Mouse (Mus musculus) thymus, postnatal 14 days (tissue): ENCODE results near the gene Tm9sf3.
"Not testable (repeated sequence)": the region's sequence is repeated elsewhere in the genome, so short reads cannot be mapped to it uniquely, and the experiment has no call there.

Experiments
- DNase-seq: peaks from one replicate; pipeline ENCODE4 v3.0.0; 2021

Tm9sf3 gene

DNA sequence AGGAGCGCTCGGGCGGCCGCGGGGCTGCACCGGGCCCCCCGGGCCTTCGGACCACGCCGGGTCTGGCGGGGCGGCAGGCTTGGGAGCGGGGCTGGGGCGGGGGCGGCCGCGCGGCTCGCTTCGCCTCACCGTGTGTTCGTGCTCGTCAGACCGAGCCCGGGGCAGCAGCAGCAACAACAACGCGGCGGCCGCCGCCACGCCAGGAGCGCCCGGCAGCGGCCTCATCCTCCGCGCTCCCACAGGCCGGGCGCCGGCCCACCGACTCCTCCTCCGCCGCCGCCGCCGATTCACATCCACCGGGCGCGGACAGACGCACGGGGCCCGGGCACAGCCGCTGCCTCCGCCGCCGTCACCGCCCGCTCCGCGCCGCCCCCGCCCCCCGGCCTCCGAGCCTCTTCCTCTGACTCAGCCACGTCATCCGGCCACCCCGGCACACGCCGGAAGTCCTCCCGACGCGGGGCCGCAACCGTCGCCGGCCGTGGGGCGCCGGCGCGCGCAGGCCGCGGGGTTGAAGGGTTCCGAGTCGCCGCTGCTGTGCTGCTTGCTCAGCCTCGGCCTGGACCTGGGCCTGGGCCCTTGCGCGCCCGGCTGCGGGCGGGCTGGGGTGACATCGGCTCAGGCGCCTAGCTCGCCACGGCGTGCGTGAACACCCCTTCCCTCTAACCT, at the start of gene Tm9sf3:
Gene Tm9sf3 (minus strand): TSS at position 368 of the 666 bp plus-strand sequence.
- DNase-seq, result peak; percentile 91

DNA sequence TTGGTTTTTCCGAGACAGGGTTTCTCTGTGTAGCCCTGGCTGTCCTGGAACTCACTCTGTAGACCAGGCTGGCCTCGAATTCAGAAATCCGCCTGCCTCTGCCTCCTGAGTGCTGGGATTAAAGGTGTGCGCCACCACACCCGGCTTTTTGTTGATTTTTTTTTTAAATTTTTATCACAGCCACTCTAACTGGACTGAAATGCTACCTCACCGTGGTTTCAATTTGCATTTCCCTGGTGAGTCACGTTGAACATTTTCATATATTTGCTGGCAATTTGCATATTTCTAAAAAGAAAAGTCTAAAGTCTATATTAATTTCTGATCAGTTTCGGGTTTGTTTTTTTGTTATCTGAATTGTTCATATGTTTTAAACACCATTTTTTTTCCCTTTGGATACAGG, 48.8 kb upstream of the Tm9sf3 start:
- DNase-seq, result not testable (repeated sequence)

DNA sequence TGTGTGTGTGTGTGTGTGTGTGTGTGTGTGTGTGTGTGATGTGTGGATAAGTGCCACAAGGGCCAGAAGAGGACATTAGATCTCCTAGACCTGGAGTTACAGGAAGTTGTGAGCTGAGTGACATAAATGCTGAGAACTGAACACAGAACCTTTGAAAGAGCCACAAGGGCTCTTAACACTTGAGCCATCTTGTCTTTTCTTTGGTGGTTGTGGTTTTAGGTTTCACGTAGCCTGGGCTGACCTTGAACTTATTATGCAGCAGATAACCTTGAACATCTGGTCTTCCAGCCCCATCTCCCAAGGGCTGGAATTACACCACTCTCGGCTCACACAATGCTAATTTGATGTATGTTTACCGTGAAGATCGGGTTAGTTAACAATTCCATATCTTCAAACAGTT, 48.2 kb upstream of the Tm9sf3 start:
- DNase-seq, result no peak

DNA sequence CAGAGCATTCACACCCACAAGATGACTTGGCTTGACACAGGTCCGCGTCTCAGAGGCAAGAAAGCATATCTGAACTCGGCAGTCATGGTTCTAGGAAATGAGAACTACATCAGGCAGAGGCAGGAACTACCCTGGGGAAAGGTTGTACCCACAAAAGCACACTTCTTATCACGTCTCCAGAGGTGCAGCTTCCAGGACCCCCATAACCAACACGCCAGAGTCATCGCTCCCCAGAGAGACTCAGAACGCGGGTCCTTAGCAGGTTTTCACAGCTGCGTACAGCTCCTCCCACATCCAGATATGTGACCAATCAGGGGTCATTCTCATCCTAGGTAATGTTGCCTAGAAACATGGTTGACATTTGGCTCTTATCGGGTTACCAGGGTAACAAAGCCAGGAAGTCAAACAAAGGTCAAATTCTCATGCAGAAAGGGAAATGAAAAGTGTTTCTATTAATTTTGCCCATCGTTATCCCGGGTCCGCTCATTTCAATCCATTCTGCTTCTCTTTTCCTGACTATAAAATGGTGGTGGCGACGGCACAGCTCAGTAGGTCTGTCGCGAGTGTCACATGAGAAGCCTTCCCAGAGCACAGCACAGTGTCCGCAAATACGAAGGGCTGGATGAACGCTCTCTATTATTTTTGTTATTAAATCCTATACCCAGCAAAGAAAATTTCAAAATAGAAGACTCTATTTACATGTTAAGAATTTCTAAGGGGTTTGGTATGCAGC, 47.3 kb upstream of the Tm9sf3 start:
- DNase-seq, result no peak

DNA sequence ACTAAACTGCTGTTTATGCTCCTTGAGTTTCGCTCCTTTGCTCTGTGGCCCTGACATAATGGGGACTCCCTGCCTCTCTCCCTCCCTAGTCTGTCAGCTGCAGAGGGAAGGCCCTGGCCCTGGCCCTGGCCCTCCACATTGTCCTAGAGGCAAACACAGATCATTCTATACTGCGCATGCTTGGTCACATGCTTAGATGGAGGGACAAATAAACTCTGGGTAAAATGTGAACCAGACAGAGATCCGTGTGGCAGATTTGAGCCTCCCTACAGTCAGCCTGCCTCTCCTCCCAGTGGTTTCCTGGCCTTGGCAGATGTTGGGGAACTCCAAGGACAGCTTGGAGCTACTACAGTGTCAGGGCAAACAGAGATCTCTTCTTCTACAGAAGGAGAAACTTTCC, 40.1 kb upstream of the Tm9sf3 start:
- DNase-seq, result no peak

DNA sequence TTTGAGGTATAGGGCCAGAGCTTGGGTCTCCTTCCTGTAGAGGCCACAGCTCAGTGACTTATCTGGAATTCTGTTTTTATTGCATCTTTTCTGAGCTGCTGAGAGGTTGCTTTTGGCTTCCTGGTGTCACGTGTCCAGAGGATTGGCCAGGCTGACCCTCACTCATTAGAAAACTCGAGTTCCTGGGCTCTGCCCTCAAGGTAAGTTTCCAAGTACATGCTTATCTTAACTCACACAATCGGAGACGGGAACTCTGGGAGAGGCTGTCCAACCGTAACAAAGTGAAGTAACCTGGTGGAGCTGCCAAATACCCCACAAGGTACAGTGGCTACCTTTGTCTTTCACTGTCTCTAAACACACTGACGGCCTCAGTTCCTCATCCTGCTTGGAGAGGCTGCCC, 39.6 kb upstream of the Tm9sf3 start:
- DNase-seq, result no peak

DNA sequence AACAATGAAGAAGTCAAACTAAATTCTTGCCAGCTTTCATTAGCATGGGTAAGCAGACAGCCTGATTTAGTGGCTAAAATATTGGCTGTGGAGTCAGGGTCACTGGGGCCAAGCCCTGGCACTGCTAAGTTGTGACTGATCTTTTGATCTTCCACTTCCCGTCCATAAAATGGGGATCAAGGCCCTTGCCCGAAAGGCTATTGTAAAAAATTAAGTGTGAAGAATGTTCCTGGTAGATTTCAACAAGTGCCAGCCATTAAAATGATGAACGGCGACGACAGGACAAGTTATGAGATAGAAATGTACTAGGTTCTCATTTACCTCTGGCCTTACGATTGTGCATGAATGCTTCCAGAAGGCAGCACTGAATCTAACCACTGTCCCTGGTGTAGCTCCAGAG, 38.1 kb upstream of the Tm9sf3 start:
- DNase-seq, result no peak

DNA sequence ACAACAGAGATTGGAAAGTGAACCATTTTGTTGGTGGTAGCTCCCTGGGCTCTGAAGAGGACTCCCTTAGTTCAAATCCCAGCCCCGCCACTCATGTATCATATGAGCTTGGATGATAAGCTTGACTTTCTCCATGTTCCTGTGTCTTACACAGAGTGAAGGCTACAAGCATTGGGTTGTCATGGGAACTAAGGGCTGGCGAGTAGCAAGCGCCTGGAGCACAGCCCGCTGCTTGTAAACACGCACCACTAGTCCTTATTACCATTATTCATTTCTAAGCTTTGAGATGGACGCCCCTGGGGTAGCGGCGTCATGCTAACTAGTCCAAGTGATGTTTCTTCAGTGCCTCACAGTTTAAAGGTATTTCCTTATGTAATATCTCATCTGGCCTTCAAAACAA, 35.6 kb upstream of the Tm9sf3 start:
- DNase-seq, result no peak

DNA sequence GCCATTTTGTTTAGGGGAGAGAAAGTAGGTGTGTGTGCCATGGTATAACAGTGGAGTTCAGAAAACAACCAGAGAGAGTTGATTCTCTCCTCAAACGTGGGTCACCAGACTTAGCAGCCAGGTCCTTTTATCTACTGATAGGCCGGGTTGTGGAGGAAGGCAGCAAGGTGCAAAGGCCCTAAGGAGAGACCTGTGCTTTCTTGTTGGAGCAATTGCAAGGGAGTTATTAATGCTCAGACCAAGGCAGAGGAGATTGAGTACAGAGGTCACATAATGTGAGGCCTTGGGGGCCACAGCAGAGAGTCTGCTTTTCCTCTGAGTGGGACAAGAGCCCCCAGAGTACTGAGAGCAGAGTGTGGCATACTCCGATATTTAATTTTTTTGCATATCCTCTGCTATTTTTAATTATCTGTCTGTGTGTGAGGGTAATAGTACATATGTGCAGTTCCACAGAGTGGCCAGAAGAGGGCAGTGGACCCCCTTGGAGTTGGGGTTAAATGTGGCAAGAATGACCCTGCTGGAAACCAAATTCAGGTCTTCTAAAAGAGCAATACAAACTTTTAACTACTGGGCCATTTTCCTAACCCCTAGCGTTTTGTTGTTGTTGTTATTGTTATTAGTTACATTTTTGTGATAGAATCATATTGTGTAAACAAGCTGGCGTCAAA, 27.3 kb upstream of the Tm9sf3 start:
- DNase-seq, result peak; percentile 17

DNA sequence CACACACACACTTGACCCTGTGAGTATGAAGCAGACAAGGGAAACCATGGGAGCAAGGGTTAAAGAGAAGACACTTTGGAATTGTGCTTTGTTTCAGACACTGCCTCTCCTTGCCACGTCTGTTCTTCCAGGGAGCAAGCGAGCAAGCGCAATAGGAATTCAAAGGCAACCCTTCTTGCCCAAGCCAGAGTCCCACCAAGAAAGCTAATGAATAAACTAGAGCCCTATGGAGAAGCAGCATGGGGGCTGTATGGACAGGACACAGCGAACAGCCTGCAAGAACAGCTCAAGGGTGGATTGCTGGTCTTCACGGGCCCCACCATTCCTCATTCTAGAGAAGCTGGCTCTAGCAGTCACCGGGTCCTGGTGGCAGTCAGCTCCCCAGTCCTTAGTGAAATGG, 24.8 kb upstream of the Tm9sf3 start:
- no peak for DNase-seq

DNA sequence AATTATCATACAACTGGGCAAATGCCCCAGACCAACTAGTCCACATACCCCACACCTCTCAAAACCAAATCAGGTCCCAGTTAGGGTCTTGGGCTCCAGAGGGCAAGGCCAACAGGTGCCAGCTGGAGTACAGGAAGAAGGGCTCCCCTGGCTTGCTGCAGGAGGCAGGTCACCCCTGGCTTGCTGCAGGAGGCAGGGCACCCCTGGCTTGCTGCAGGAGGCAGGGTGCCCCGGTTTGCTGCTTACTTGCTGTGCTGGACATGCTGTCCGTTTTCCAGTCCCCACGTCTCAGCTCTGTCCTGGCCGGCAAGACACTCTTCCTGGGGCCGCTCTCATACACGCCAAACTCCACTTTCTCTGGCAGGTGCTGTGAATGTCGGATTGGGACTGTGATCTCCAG, 23.4 kb upstream of the Tm9sf3 start:
- no peak for DNase-seq

DNA sequence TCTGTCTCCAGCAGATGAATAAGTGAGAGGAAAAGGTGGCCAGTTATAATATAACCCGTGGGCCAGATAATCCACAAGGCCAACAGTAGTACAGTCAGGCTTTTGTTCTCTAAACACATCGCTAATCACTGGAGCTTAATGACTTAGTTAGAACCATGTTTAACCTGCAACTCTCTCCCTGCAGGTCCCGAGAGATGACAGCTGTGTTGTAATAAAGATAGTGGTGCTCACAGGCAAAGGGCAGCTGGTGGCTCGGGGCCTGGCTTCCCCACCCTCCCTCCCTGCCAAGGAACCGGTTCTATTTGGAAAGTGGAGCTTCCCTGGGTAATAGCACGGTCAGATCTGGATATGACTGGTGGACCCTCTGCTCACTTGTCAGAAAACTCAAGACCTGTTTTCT, 20.7 kb upstream of the Tm9sf3 start:
- DNase-seq, result no peak

DNA sequence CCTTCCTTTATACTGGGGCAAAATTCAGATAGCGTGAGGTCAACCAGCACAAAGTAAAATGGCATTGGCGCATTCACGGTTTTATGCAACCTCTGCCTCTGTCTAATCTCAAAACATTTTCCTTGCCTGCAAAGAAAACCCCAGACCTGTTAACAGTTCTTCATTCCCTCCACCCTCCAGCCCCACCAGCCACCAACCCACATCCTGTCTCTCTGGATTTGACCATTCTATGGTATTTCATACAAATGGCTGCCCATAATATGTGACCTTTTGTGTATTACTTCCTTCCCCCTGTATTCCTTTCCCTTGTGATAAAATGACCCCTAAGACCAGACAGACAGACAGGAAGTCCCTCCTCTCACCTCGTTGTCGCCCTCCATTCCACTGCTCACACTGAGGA, 18.9 kb upstream of the Tm9sf3 start:
- DNase-seq, result no peak

DNA sequence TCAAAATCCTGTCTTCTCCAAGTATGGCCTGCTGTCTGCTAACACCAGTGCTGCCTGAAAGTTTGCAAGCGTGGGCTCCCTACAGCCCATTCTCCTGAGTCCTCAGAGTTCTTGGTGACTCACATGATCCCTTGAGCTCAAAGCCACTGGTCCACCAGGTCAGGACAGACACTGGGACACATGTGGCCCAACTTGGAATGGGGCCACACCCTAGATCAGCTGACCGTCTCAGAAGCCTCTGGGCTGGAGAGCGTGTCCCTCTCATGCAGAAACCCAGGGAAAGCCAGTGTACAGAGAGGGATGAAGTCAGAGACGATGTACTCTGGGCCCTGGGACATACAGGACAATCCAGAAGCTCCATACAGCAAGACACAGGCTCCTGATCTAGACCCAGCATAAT, 18.4 kb upstream of the Tm9sf3 start:
- no peak for DNase-seq

DNA sequence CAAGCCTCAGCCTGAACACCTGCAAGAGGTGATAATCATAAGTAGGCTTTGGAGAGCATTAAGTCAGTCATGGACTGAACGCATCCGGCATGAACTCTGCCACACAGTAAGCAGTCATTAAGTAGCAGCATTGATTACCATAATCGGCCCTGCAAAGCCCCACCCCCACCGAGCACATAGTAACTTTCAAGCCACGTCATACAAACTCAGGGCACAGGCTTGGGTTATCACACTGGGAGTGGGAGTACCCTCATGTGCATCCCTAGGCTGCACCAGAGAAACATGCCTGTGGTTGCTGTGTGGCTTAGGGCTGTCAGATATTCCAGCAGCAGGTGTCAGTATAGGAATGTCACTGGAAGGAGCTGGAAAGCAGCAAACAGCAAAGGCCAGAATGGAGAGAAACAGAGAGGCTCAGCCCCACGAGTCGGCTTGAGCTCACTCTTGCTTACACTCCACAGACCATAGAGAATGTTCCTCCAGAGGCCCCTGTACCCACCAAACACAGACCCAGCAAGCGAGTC, 16.0 kb upstream of the Tm9sf3 start:
- no peak for DNase-seq

DNA sequence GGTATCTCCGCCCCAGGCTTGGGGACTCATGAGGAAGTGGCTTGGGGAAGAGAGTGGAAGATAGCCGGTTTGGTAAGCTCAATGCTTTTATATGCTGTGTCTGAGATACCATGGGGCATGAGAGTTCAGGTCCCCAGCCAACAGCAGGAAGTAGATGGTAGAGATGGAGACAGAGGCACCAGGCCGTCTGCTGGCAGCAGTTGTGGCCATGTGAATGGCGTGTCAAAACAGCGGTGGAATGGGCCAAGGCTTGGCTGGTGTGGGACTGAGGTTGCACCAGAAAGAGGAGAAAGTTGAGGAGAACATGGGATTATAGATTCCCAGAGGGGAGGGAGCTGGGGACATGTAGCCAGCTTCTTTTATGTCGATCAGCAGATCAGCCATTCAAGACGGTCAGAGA, 14.8 kb upstream of the Tm9sf3 start:
- no peak for DNase-seq

DNA sequence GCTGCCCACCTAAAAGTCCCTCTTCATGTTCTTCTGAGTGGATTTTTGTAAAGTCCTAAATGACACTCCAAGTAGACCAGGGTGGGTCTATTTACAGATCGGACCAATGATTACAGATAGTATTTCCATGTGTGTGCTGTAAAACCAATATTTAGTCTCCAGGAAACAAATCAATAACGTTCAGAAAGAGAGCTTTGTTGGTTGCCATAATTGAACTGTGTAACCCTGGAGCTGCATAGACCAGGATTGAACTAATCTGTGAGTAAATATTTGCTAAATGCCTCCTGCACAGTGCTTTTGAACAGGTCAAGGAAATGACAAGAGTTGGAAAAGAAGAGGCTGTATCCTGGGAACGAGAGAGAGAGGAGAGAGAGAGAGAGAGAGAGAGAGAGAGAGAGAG, 11.8 kb upstream of the Tm9sf3 start:
- DNase-seq, result no peak

DNA sequence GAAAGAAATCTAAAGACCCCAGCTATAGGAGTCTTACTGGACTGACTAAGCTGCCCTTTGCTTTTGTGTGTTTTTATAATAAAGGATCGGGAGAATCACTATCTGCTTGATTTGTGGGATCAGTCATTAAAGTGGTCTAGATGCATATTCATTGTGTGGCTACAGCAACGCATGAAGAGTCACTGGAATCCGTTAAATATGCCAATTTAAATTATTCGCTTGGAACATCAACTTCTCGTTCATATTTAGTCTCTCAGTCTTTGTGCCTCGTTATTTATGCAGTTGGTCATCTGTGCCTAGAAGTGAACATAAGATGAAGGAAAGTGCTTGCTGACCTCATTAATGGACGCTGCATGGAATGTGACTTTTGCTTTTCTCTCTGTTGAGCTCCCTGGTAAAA, 7.1 kb upstream of the Tm9sf3 start:
- no peak for DNase-seq

DNA sequence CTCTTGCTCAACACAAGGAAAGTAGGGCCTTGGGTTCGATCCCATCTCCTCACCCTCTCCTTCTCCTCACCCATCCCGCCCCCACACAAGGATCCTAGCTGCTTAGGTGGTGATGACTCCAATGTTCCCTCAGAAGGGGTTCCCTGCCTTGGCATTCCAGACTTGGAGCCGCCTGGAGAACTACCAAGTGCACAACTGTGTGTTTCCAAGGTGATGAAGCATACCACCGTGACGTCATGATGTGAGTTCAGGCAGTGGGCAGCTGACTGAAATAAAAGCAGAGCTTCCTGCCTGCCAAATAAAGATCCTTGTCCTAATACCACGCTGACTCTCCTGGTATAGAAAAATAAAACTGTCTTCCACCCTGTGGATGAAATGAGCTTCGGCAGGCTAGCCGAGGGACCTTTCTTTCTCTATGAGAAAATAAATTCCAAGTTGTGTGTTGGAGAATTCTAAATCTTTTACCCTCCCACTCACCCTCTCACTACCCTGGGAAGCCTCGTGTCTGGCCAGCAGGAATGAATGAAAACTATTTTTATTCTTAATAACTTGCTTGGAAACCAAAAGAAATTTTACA, 6.4 kb upstream of the Tm9sf3 start:
- DNase-seq, result no peak

DNA sequence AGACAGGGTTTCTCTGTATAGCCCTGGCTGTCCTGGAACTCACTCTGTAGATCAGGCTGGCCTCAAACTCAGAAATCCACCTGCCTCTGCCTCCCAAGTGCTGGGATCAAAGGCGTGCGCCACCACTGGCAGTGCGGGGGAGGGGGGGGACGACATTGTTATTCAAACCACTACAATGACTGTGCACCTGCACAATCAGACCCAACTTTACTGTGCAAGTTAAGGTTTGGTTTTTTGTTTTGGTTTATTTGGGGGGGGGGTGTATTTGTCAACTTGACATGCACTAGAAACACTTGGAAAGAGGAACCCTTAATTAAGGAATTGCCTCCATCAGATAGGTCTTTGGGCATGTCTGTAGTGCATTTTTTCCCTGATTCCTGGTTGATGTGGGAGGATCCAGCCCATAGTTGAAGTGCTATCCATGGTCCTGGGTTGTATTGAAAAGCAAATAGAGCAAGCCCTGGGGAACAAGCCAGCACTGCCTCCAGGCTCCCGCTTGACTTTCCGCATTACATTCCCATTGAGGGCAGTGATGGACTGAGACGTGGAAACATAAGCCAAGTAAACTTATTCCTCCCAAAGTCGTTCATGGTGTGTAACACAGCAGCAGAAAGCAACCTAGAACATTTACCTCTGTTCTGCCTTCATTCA, 2.6 kb upstream of the Tm9sf3 start:
- no peak for DNase-seq

DNA sequence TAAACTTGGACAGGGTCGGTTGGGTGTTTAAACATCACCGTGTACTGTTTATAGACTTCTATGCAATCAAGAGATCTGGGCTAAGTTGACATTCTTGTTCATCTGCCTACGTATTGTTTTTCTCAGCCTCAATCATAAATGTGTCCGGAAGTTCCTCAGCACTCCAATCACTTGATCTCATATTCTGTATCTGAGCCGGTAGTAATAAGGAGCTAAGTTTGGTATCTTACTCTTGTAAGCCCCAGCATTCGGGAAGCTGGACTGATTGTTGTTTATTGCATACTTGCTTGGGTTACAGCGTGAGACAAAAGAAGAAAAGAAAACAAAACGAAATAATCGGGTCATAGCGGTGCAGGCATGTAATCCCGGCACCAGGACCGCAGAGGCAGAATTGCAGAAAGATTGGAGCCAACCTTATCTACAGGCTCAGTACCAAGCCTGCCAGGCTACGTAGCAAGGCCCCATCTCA, 568 bp upstream of the Tm9sf3 start:
- DNase-seq, result no peak

DNA sequence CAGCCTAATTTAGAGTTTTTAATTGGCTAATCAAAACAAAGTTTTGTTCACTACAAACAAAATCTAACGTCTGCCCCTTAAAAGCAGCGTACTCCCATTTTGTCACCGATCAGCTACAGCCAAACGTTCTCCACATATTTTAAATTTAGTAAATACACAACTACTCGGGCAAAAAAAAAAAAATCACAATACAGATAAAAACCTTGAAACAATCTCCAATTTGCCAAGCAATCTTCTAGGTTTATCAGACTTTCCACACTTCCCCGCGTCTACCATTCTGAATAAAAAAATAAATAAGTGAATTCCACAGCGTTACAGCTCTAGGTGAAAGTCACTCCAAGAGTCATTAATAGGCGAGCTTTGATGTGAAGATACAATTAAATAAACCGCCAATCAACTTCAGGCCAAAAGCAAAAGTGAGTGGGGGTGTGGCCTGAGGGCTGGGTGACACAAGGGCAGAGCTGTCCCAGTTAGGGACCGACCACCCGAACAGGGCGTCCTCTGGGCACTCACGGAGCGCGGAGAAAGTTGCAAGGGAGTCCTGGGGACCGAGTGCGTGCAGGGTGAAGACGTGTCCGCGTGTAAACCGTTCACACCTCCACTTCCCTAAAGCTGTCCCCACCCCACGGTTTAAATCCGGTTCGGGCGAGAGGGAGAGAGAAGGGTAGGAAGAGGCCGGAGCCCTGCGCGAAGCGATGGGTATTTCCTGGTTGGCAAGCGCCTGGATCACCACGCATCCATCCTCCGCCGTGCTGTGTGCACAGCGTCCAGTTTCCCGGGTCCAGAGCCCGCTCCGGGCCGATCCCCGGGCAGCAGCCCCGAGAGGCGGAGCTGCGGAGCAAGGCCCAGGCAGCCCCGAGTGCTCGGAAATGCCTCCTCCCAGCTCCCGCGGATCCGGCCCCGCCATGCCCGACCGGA, 826 bp downstream of the Tm9sf3 start:
- peak; percentile 79 for DNase-seq
